Mouse (Mus musculus) forebrain, embryonic 12.5 days (tissue): Measurements from ENCODE around the gene Chchd2. TPM values are rescaled to one million over a fixed set of nuclear protein-coding genes. Genes with fewer than 3 reads are reported as not detected.
"Not testable (repeated sequence)": the region's sequence is repeated elsewhere in the genome, so short reads cannot be mapped to it uniquely, and the experiment has no call there.

Source experiments
- ATAC-seq: fragments of 200-750 bp; cut with Nextera tagmentation; 2 replicates; pipeline ENCODE4 v1.8.0; 2017; ENCODE audit warnings: moderate TSS enrichment; ENCODE audit not compliant: low FRiP score
- H3K27ac ChIP-seq: fragments of 300-500 bp; sonication (generic); 2 replicates; pipeline ENCODE4 v1.5.1; 2016; ENCODE audit warnings: mild to moderate bottlenecking
- H3K27me3 ChIP-seq: fragments of 300-500 bp; sonication (generic); 2 replicates; pipeline ENCODE4 v1.6.1; 2016; ENCODE audit warnings: mild to moderate bottlenecking
- H3K36me3 ChIP-seq: fragments of 300-500 bp; sonication (generic); replicated peaks from 2 replicates; pipeline ENCODE4 v1.6.1; 2016; ENCODE audit warnings: mild to moderate bottlenecking
- H3K4me1 ChIP-seq: fragments of 300-500 bp; sonication (generic); 2 replicates; pipeline ENCODE4 v1.6.1; 2016
- H3K4me2 ChIP-seq: fragments of 300-500 bp; sonication (generic); 2 replicates; pipeline ENCODE4 v1.6.1; 2016; ENCODE audit warnings: mild to moderate bottlenecking, moderate library complexity
- H3K4me3 ChIP-seq: fragments of 300-500 bp; sonication (generic); replicated peaks from 2 replicates; pipeline ENCODE4 v1.5.1; 2016; ENCODE audit warnings: mild to moderate bottlenecking
- H3K9ac ChIP-seq: fragments of 300-500 bp; sonication (generic); 2 replicates; pipeline ENCODE4 v1.6.1; 2016; ENCODE audit warnings: mild to moderate bottlenecking
- H3K9me3 ChIP-seq: fragments of 300-500 bp; sonication (generic); 2 replicates; pipeline ENCODE4 v1.6.1; 2016
- WGBS: fragments of 180-500 bp; shearing (Covaris S2); methylation state at CpG from one replicate; pipeline ENCODE4 v1.1.7; 2016; 5-methylcytosine and 5-hydroxymethylcytosine counted together
- polyA plus RNA-seq: library from polyadenylated mRNA; unstranded; fragments of >200 nt; fragmentation: Nextera tagmentation; extraction: Ambion mirVana; gene quantifications from 2 replicates; pipeline ENCODE4 v1.2.1, GENCODE M21; 2016

Gene Chchd2
- 756 and 796 TPM in 2 replicates for polyA plus RNA-seq

- Histone ChIP-seq H3K9me3 (no peaks in the 10 kb centered on the region), H3K4me3 (peak within 1 kb of the TSS; percentile 91), H3K36me3 (peaks cover 22% of the 10 kb centered on the region), H3K27ac (peak within 1 kb of the TSS; percentile 94), H3K9ac (peak within 1 kb of the TSS; percentile 89), H3K4me1 (peaks cover 14% of the 10 kb centered on the region), H3K4me2 (peak within 1 kb of the TSS; percentile 83), H3K27me3 (no peaks in the 10 kb centered on the region)
- WGBS = under 1% methylated on average over 46 of the region's 46 CpGs
- peak; percentile 100 for ATAC-seq
Measured at GRCm38 (mm10) chr5:129886911-129887636, at the start of gene Chchd2. Gene Chchd2 (minus strand): TSS chr5:129887470.

GRCm38 (mm10) chr5:129936941-129937340 lies 49.7 kb upstream of the Chchd2 start:
- Histone ChIP-seq H3K4me1 (peaks cover 5% of the 10 kb centered on the region; the same call in 1 of the 2 replicates), H3K4me2 (no peak overlapping the region), H3K27ac (no peak overlapping the region), H3K4me3 (no peak overlapping the region), H3K27me3 (no peaks in the 10 kb centered on the region), H3K36me3 (no peaks in the 10 kb centered on the region), H3K9ac (0 out of 2 replicates have a peak overlapping the region, but pooled peaks have one; percentile 4), H3K9me3 (no peaks in the 10 kb centered on the region)
- no peak for ATAC-seq
- 5% methylated on average over 4 of the region's 4 CpGs for WGBS

DNA sequence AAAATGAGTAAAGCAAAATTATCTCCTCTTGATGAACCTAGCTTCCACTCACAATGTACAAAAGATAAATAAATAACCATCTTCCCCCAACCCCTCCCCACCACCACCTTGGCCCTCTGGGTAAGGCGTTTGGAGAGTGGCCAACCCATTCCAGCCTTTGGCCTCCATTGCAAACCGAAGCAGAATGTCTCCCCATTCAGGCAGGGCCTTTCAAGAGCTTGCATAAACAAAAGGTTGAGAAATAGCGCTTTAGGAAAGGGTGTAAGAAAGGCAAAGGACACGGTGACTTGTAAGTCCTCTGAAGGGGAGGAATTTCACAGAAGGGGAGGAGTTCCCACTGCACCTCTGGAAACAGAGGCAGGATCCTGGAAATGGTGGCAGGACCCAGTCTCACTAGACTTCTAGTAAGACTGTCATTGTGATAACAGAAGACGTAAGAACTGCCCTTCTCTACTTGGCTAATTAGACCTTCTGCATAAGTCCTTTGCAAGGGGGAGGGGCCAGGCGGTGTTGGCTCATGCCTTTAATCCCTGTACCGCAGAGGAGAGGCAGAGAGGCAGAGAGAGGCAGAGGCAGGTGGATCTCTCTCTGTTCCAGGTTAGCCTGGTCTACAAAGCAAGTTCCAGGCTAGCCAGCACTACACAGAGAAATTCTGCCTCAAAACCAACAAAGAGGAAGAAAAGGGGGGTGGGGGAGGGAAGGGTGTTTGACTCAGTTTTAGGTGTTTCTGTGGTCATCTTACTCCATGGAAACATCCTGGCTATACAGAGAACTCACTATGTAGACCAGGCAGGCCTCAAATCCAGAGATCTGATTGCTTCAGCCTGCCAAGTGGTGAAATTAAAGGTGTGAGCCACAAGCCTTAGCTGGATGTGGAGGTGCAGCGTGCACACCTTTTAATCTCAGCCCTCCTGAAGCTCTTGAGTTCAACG lies 42.9 kb upstream of the Chchd2 start:
- Histone ChIP-seq H3K4me1 (peaks cover 4% of the 10 kb centered on the region), H3K36me3 (no peaks in the 10 kb centered on the region), H3K4me3 (no peak overlapping the region), H3K27me3 (no peaks in the 10 kb centered on the region), H3K9me3 (no peaks in the 10 kb centered on the region), H3K4me2 (no peak overlapping the region), H3K9ac (no peak overlapping the region), H3K27ac (0 out of 2 replicates have a peak overlapping the region, but pooled peaks have one; percentile 31)
- no peak for ATAC-seq
- WGBS = 49% methylated on average over 9 of the region's 9 CpGs

GRCm38 (mm10) chr5:129925933-129926332 lies 38.7 kb upstream of the Chchd2 start:
- H3K4me2 ChIP-seq = no peak overlapping the region
- H3K36me3 ChIP-seq = no peaks in the 10 kb centered on the region
- H3K27me3 ChIP-seq = no peaks in the 10 kb centered on the region
- no peak overlapping the region for H3K9ac ChIP-seq
- 86% methylated on average over 5 of the region's 5 CpGs for WGBS
- ATAC-seq = no peak
- no peaks in the 10 kb centered on the region for H3K9me3 ChIP-seq
- H3K4me1 ChIP-seq = peaks cover 4% of the 10 kb centered on the region
- H3K4me3 ChIP-seq = no peak overlapping the region
- H3K27ac ChIP-seq = no peak overlapping the region

GRCm38 (mm10) chr5:129924820-129925452 lies 37.7 kb upstream of the Chchd2 start:
- Histone ChIP-seq H3K4me2 (no peak overlapping the region), H3K4me1 (peaks cover 2% of the 10 kb centered on the region; the same call in 1 of the 2 replicates), H3K9me3 (no peaks in the 10 kb centered on the region), H3K9ac (no peak overlapping the region), H3K4me3 (no peak overlapping the region), H3K27ac (no peak overlapping the region), H3K36me3 (no peaks in the 10 kb centered on the region), H3K27me3 (no peaks in the 10 kb centered on the region)
- ATAC-seq = no peak
- 90% methylated on average over 8 of the region's 8 CpGs for WGBS

DNA sequence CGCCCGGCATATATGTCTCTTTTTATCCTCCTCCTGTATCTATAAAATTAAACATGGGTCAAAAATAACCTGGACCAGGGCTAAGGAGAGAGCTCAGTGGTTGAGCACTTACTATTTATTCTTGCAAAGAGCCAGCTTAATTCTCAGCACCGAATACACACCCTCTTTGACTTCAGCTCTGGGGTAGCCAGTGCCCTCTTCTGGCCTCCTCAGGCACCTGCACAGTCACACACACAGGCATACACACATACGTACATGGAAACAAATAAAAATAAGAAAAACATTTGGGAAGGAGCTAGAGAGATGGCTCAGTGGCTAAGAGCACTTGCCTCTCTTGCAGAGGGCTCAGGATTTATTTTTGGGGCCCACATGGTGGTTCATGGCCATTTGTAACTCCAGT lies 34.7 kb upstream of the Chchd2 start:
- Histone ChIP-seq H3K4me3 (no peak overlapping the region), H3K27ac (no peak overlapping the region), H3K4me1 (no peaks in the 10 kb centered on the region), H3K27me3 (no peaks in the 10 kb centered on the region), H3K9ac (no peak overlapping the region), H3K36me3 (no peaks in the 10 kb centered on the region), H3K9me3 (no peaks in the 10 kb centered on the region), H3K4me2 (no peak overlapping the region)
- no peak for ATAC-seq
- 93% methylated on average over 4 of the region's 4 CpGs for WGBS

GRCm38 (mm10) chr5:129919320-129919719 lies 32.0 kb upstream of the Chchd2 start:
- 74% methylated on average over 8 of the region's 8 CpGs for WGBS
- no peak overlapping the region for H3K9ac ChIP-seq
- no peaks in the 10 kb centered on the region for H3K4me1 ChIP-seq
- no peaks in the 10 kb centered on the region for H3K27me3 ChIP-seq
- H3K36me3 ChIP-seq = no peaks in the 10 kb centered on the region
- no peaks in the 10 kb centered on the region for H3K9me3 ChIP-seq
- no peak overlapping the region for H3K4me3 ChIP-seq
- no peak for ATAC-seq
- no peak overlapping the region for H3K4me2 ChIP-seq
- H3K27ac ChIP-seq = no peak overlapping the region

- H3K4me2 ChIP-seq = no peak overlapping the region
- no peaks in the 10 kb centered on the region for H3K9me3 ChIP-seq
- no peaks in the 10 kb centered on the region for H3K4me1 ChIP-seq
- 82% methylated on average over 9 of the region's 9 CpGs for whole genome bisulfite sequencing
- no peak overlapping the region for H3K4me3 ChIP-seq
- H3K27me3 ChIP-seq = no peaks in the 10 kb centered on the region
- ATAC-seq = no peak
- no peak overlapping the region for H3K9ac ChIP-seq
- H3K36me3 ChIP-seq = no peaks in the 10 kb centered on the region
- H3K27ac ChIP-seq = no peak overlapping the region
Measured at GRCm38 (mm10) chr5:129918752-129919151, 31.5 kb upstream of the Chchd2 start.

GRCm38 (mm10) chr5:129918065-129918651 lies 30.9 kb upstream of the Chchd2 start:
- Histone ChIP-seq H3K4me3 (no peak overlapping the region), H3K4me2 (no peak overlapping the region), H3K4me1 (no peaks in the 10 kb centered on the region), H3K27ac (no peak overlapping the region), H3K36me3 (no peaks in the 10 kb centered on the region), H3K9me3 (no peaks in the 10 kb centered on the region), H3K9ac (no peak overlapping the region), H3K27me3 (no peaks in the 10 kb centered on the region)
- WGBS = 92% methylated on average over 24 of the region's 24 CpGs
- ATAC-seq = no peak

DNA sequence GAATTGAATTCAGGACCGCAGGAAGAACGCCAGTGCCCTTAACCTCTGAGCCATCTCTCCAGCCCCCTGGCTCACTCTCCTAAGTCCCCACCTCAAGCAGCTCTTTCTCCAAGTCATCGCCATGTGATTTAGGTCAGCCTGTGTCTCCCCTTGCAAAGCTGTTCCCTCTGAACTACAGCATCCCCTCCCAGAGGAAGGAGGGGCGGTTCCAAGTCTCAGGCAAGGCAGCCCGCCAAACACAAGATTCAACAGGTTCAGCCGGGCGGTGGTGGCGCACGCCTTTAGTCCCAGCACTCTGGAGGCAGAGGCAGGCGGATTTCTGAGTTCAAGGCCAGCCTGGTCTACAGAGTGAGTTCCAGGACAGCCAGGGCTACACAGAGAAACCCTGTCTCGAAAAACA lies 28.2 kb upstream of the Chchd2 start:
- H3K4me3 ChIP-seq, H3K27me3 ChIP-seq, H3K9me3 ChIP-seq, H3K36me3 ChIP-seq, H3K4me2 ChIP-seq, H3K4me1 ChIP-seq, ATAC-seq, H3K27ac ChIP-seq, H3K9ac ChIP-seq: not testable (repeated sequence)
- 93% methylated on average over 11 of the region's 11 CpGs for WGBS

DNA sequence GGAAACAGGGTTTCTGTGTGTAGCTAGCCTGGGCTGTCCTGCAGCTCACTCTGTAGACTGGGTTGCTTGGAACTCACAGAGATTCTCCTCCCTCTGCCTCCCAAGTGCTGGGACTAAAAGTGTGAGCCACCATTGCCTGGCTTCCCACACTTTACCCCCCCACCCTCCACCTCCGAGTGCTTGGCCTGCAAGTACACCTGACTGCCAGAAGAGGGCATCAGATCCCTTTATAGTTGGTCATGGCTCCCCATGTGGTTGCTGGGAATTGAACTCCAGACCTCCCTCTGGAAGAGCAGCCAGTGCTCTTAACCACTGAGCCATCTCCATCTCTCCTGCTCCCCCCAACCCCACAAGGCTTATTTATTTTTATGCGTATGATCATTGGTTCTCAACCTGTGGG lies 26.8 kb upstream of the Chchd2 start:
- no peaks in the 10 kb centered on the region for H3K9me3 ChIP-seq
- H3K4me2 ChIP-seq = no peak overlapping the region
- H3K4me3 ChIP-seq = no peak overlapping the region
- ATAC-seq = no peak
- no peaks in the 10 kb centered on the region for H3K36me3 ChIP-seq
- H3K4me1 ChIP-seq = peaks cover 3% of the 10 kb centered on the region; the same call in 1 of the 2 replicates
- no peak overlapping the region for H3K27ac ChIP-seq
- 21% methylated on average over 2 of the region's 2 CpGs for WGBS
- H3K27me3 ChIP-seq = no peaks in the 10 kb centered on the region
- no peak overlapping the region for H3K9ac ChIP-seq

- WGBS = 88% methylated on average over 7 of the region's 7 CpGs
- 0 out of 2 replicates have a peak overlapping the region, but pooled peaks have one; percentile 67 for H3K4me2 ChIP-seq
Measured at GRCm38 (mm10) chr5:129909591-129909990, 22.3 kb upstream of the Chchd2 start.

More at GRCm38 (mm10) chr5:129909591-129909990, 22.3 kb upstream of the Chchd2 start:
- Histone ChIP-seq H3K27ac (no peak overlapping the region), H3K9me3 (no peaks in the 10 kb centered on the region), H3K9ac (no peak overlapping the region), H3K4me1 (peaks cover 7% of the 10 kb centered on the region; the same call in 1 of the 2 replicates), H3K4me3 (no peak overlapping the region), H3K27me3 (no peaks in the 10 kb centered on the region), H3K36me3 (no peaks in the 10 kb centered on the region)
- no peak for ATAC-seq
